Mouse (Mus musculus) forebrain, postnatal 0 days (tissue): ENCODE measurements around the gene Kars. TPM values are rescaled to one million over a fixed set of nuclear protein-coding genes. Genes with fewer than 3 reads are reported as not detected.

Experiments
- ATAC-seq: fragments of 200-750 bp; cut with Nextera tagmentation; 2 replicates; pipeline ENCODE4 v1.8.0; 2017; ENCODE audit warnings: mild to moderate bottlenecking, moderate library complexity
- DNase-seq: peaks from one replicate; pipeline ENCODE4 v3.0.0-alpha.2; 2015
- H3K27ac ChIP-seq: fragments of 300-500 bp; sonication (generic); 2 replicates; pipeline ENCODE4 v1.5.1; 2014; ENCODE audit warnings: low read depth, mild to moderate bottlenecking, antibody characterized with exemption, low read length, moderate library complexity, mixed read lengths
- H3K27me3 ChIP-seq: fragments of 300-500 bp; sonication (generic); 2 replicates; pipeline ENCODE4 v1.6.1; 2014; ENCODE audit warnings: mild to moderate bottlenecking, low read length, mixed read lengths; ENCODE audit not compliant: insufficient read depth
- H3K36me3 ChIP-seq: fragments of 300-500 bp; sonication (generic); 2 replicates; pipeline ENCODE4 v1.6.1; 2014; ENCODE audit warnings: mild to moderate bottlenecking, moderate library complexity; ENCODE audit not compliant: insufficient read depth
- H3K4me1 ChIP-seq: fragments of 300-500 bp; sonication (generic); 2 replicates; pipeline ENCODE4 v1.6.1; 2014; ENCODE audit warnings: antibody characterized with exemption; ENCODE audit not compliant: insufficient read depth
- H3K4me2 ChIP-seq: fragments of 300-500 bp; sonication (generic); 2 replicates; pipeline ENCODE4 v1.6.1; 2014; ENCODE audit warnings: low read depth, mild to moderate bottlenecking, moderate library complexity
- H3K4me3 ChIP-seq: fragments of 300-500 bp; sonication (generic); 2 replicates; pipeline ENCODE4 v1.5.1; 2014; ENCODE audit warnings: low read depth, low read length, mixed read lengths
- H3K9ac ChIP-seq: fragments of 300-500 bp; sonication (generic); 2 replicates; pipeline ENCODE4 v1.6.1; 2014; ENCODE audit warnings: mild to moderate bottlenecking
- H3K9me3 ChIP-seq: fragments of 300-500 bp; sonication (generic); 2 replicates; pipeline ENCODE4 v1.6.1; 2016; ENCODE audit warnings: low read length
- CTCF ChIP-seq: sonication (generic); IDR thresholded peaks from 2 replicates; pipeline ENCODE4 v1.5.1; 2016; ENCODE audit warnings: antibody characterized with exemption, control low read depth, low read depth
- WGBS: fragments of 180-500 bp; shearing (Covaris S2); extraction: QIAGEN DNeasy Blood & Tissue Kit; methylation state at CpG from one replicate; pipeline ENCODE4 v1.1.7; 2014; 5-methylcytosine and 5-hydroxymethylcytosine counted together
- polyA plus RNA-seq: library from polyadenylated mRNA; unstranded; fragments of >200 nt; fragmentation: Nextera tagmentation; extraction: Ambion mirVana; gene quantifications from 2 replicates; pipeline ENCODE4 v1.2.1, GENCODE M21; 2015
- total RNA-seq: library from RNA; depleted of rRNA; stranded (reverse); fragments of >200 nt; gene quantifications from 2 replicates; pipeline ENCODE4 v1.2.3, GENCODE M21; 2014

The Kars gene
- total and polyA plus RNA-seq, 2 experiments from 2014 or later, result 125 to 165 TPM

DNA sequence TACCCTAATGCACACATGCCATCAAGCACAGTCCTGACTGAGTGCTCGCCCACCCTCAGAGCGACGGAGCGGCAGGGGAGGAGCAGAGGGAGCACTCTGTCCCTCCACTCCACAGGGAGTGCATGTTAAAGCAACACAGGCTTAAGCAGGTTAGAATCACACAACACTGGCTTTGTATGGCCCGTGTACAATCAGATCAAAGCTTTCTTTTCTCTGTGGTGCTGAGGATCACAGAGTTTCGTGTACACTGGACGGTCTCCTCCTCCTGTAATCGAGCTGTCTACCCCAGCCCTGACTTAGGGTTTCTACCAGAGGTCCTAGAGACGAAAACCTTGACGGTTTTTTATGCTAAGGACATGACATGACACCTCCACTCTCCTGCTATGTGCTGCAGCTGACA lies 42.6 kb downstream of the Kars start:
- H3K27ac ChIP-seq, result no peak overlapping the region
- no peaks in the 10 kb centered on the region for H3K4me1 ChIP-seq
- ATAC-seq, result no peak
- no peaks in the 10 kb centered on the region for H3K27me3 ChIP-seq
- WGBS, result 79% methylated on average over 10 of the region's 10 CpGs
- no peaks in the 10 kb centered on the region for H3K9me3 ChIP-seq
- H3K36me3 ChIP-seq, result no peaks in the 10 kb centered on the region
- DNase-seq, result no peak
- H3K9ac ChIP-seq, result no peak overlapping the region
- H3K4me3 ChIP-seq, result no peak overlapping the region
- H3K4me2 ChIP-seq, result no peak overlapping the region
- TF ChIP-seq CTCF, result no peak

DNA sequence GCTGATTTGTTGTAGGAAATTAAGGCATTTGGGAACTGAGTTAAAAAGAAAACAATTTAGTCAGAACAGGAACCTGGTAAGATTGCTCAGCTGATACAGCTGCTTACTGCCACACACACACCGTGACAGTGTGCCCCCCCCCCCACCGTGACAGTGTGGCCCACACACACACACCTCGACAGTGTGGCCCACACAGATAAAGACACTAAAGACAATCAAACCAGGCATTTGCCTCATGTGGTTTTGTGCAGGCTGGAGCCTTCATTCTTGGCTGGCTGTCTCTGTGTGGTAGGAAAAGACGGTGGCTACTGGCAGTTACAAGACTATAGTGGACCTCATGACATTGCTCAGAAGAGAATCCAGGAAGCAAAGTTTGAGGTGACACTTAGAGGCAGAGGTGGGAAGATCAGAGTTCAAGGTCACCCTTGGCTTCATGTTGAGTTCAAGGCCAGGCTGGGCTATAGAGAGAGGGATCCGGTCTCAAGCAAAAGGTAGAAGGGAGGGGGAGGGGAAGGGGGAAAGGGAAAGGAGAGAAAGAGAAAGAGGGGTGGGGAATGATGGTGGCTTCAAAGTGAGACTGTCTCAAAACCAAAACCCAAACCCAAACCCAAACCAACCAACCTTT lies 43.8 kb downstream of the Kars start:
- no peak for TF ChIP-seq CTCF
- no peak for ATAC-seq

DNA sequence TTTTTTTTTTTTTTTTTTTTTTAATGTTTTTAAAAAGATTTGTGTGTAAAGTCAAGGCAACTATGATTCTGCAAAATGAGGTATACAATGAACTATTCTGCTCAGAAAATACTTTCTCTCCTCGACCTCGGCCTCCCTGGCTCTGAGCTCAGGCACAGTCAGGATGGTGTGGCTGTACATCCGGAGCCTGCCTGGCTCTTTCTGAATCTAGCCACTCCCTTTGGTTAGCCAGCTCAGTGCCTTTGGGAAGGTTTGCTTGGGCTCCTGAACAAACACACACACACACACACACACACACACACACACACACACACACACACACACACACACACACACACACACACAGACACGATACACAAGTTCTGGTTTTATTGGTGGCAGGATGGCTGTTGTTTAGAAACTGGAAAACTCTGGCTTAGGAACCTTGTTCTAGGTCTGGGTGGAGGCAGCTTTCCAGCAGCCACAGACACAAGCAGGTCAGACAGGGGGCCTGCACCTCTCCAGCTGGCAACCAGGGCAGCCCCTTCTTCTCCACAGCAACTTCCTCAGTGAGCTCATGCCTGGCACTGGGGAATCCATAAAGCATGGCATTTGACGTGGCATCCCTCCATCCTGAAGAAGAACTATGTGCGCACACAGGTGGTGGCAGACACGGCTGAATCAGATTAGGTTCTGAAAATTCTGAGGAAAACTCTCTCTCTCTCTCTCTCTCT lies 46.1 kb downstream of the Kars start:
- Histone ChIP-seq H3K9me3 (no peaks in the 10 kb centered on the region), H3K4me3 (no peak overlapping the region), H3K36me3 (no peaks in the 10 kb centered on the region), H3K27ac (no peak overlapping the region), H3K4me1 (no peaks in the 10 kb centered on the region), H3K27me3 (no peaks in the 10 kb centered on the region), H3K9ac (no peak overlapping the region), H3K4me2 (no peak overlapping the region)
- no peak for TF ChIP-seq CTCF
- DNase-seq, result peak; percentile 10
- no peak for ATAC-seq
- 75% methylated on average over 7 of the region's 7 CpGs for WGBS

More for the DNA sequence above, 43.8 kb downstream of the Kars start:
- 82% methylated on average over 5 of the region's 5 CpGs for WGBS
- no peak for DNase-seq
- Histone ChIP-seq H3K4me2 (no peak overlapping the region), H3K36me3 (no peaks in the 10 kb centered on the region), H3K4me3 (no peak overlapping the region), H3K9me3 (no peaks in the 10 kb centered on the region), H3K9ac (no peak overlapping the region), H3K27me3 (no peaks in the 10 kb centered on the region), H3K4me1 (no peaks in the 10 kb centered on the region), H3K27ac (no peak overlapping the region)

DNA sequence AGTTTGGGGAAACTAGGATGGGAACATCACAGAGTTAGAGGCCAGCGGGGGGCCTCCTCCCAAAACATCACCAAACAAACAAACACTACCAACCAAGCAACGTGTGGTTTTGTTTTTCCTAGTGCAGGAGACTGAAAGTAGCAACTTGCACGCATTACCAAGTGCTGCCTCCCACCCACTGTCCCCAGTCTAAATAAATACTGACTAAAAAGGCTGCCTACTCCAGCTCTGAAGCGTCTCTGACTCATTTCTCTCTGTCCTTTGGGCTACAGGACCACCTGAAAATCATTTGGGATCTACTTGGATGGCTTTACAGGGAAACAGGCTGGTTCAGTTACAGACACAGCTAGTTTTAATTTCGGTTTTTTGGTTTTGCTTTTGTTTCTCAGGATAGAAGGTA lies 46.8 kb downstream of the Kars start:
- 72% methylated on average over 5 of the region's 5 CpGs for WGBS
- H3K27me3 ChIP-seq, result no peaks in the 10 kb centered on the region
- H3K4me2 ChIP-seq, result no peak overlapping the region
- no peaks in the 10 kb centered on the region for H3K9me3 ChIP-seq
- H3K36me3 ChIP-seq, result no peaks in the 10 kb centered on the region
- ATAC-seq, result no peak
- no peak overlapping the region for H3K27ac ChIP-seq
- no peak overlapping the region for H3K4me3 ChIP-seq
- no peak overlapping the region for H3K9ac ChIP-seq
- no peak for DNase-seq
- no peak for TF ChIP-seq CTCF
- no peaks in the 10 kb centered on the region for H3K4me1 ChIP-seq

DNA sequence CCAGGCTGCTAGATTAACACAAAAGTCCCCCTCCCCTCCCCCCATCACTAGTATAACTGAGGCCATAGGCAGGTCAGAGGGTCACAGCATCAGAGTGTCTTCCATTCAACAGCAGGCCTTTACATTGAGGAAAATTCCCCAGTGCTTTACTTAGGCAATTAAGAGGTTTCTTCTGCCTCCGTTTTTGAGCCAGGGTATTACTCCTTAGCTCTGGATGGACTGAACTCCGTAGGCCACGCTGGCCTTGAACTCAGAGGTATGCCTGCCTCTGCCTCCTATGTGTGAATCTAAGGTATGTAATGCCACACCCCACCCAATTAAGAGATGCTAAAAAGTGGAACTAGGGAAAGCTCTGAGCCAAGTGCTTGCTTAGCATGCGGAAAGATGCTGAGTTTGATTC lies 47.6 kb downstream of the Kars start:
- Histone ChIP-seq H3K36me3 (no peaks in the 10 kb centered on the region), H3K4me3 (no peak overlapping the region), H3K27ac (no peak overlapping the region), H3K4me1 (no peaks in the 10 kb centered on the region), H3K9me3 (no peaks in the 10 kb centered on the region), H3K9ac (no peak overlapping the region), H3K27me3 (no peaks in the 10 kb centered on the region), H3K4me2 (no peak overlapping the region)
- no peak for TF ChIP-seq CTCF
- 84% methylated on average over 4 of the region's 4 CpGs for WGBS
- DNase-seq, result no peak
- ATAC-seq, result no peak

DNA sequence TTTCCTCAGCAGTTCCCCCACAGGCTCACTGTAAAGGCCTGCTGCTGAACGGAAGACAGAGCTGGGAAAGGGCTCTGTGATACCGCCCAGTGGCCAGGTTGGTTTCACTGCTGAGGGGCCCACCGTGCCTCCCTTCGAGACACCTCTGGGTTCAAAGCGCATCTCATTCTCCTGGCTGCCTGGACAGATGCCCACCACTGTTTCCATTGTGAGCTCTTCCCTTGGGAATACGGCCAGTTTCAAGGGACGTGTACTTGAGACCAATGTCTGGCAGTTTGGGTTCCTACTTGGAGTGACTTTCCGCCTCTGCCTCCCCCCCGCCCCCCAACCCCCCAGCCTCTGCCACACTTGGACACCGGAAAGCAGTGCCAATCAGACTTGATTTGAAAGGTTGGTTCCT lies 48.0 kb downstream of the Kars start:
- no peaks in the 10 kb centered on the region for H3K36me3 ChIP-seq
- H3K4me2 ChIP-seq, result no peak overlapping the region
- WGBS, result 56% methylated on average over 10 of the region's 10 CpGs
- H3K27me3 ChIP-seq, result no peaks in the 10 kb centered on the region
- H3K9ac ChIP-seq, result no peak overlapping the region
- no peak for TF ChIP-seq CTCF
- no peak overlapping the region for H3K27ac ChIP-seq
- H3K9me3 ChIP-seq, result no peaks in the 10 kb centered on the region
- ATAC-seq (no peak), DNase-seq (no peak)
- no peak overlapping the region for H3K4me3 ChIP-seq
- H3K4me1 ChIP-seq, result no peaks in the 10 kb centered on the region

DNA sequence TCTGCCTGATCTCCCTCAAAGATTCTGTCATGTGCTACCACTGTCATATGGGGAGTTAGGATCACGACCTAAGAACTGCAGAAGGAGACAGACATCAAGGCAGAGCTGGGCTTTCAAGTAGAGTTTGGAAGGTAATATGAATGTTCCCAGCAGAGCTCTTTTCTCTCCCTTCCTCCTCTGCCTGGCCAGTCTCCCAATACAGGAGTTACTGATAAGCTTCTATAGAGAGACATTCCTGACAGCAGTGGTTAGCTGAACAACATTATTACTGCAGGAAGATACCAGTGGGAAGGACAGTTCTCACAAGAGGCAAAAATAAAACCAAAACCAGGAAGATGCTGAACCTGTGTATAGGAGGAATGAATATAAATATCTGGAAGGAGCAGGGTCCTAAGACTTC lies 48.5 kb downstream of the Kars start:
- no peaks in the 10 kb centered on the region for H3K36me3 ChIP-seq
- no peak overlapping the region for H3K27ac ChIP-seq
- ATAC-seq (no peak), DNase-seq (no peak)
- H3K4me1 ChIP-seq, result no peaks in the 10 kb centered on the region
- H3K9ac ChIP-seq, result no peak overlapping the region
- no peak overlapping the region for H3K4me3 ChIP-seq
- H3K27me3 ChIP-seq, result no peaks in the 10 kb centered on the region
- no peak overlapping the region for H3K4me2 ChIP-seq
- H3K9me3 ChIP-seq, result no peaks in the 10 kb centered on the region
- no peak for TF ChIP-seq CTCF
- WGBS, result 86% methylated on average over 1 of the region's 1 CpGs
